Mouse (Mus musculus): ENCODE data around the gene Tomm34. TPM values are rescaled to one million over a fixed set of nuclear protein-coding genes. Genes with fewer than 3 reads are reported as not detected.

Tomm34 gene
- 49.4 and 51.6 TPM in 2 replicates for polyA plus RNA-seq (2015; fragmentation: Nextera tagmentation; extraction: Ambion mirVana)

DNA sequence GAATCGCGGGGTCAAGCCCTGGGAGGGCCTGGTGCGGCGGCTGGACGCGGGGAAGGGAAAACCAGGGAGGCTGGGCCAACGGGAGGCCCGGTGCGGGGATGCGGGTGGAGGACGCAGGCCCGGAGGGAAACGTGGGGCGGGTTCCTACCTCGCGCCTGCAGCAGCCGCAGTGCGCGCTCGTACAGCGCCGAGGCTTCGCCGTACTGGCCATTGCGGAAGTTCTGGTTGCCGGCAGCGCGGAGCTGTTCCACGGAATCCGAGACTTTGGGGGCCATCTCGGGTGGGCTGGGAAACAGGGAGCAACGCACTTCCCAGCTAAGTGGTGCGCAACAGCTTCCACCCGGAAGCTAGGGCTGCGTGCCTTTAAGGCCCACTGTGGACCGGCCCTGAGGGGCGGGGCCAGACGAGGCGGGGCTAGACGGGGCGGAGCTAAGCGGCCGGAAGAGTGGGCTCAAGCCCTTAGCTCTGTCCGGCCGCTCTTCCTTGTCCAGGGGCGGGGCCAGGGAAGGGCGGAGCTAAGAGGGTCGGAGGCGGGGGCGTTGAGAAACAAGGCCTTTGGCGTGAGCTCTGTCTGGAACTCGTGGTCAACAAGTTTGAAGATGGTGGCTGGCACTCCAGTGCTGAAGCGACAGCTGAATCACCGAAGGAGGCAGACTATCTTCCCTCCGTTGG lies at the start of gene Tomm34:
TSS of gene Tomm34 (minus strand) at position 405 of the 672 bp plus-strand sequence.
- Histone ChIP-seq H3K4me3 (ENCODE audit: low read length) (peak within 1 kb of the TSS; percentile 96), H3K4me2 (ENCODE audit: low read depth, low read length) (peak within 1 kb of the TSS; percentile 95), H3K9ac (ENCODE audit: low read length) (peak within 1 kb of the TSS; percentile 93), H3K27me3 (ENCODE audit: control insufficient read depth, insufficient read depth, low read length) (no peaks in the 10 kb centered on the region), H3K27ac (ENCODE audit: low read length) (peak within 1 kb of the TSS; percentile 72), H3K4me1 (ENCODE audit: control insufficient read depth, insufficient read depth, low read length) (peaks cover 22% of the 10 kb centered on the region), H3K9me3 (replicated peaks; ENCODE audit: control insufficient read depth, low read length) (no peaks in the 10 kb centered on the region), H3K36me3 (ENCODE audit: control insufficient read depth, insufficient read depth) (peaks cover 5% of the 10 kb centered on the region; the same call in 1 of the 2 replicates)
- ATAC-seq (replicated peaks; ENCODE audit: extremely low read depth, insufficient read depth, low FRiP score), result peak; percentile 94
- WGBS, result 1% methylated on average over 55 of the region's 55 CpGs

- Histone ChIP-seq H3K9ac (ENCODE audit: low read length) (no peak overlapping the region), H3K27me3 (ENCODE audit: control insufficient read depth, insufficient read depth, low read length) (no peaks in the 10 kb centered on the region), H3K4me2 (ENCODE audit: low read depth, low read length) (no peak overlapping the region), H3K4me3 (ENCODE audit: low read length) (no peak overlapping the region), H3K4me1 (ENCODE audit: control insufficient read depth, insufficient read depth, low read length) (no peaks in the 10 kb centered on the region), H3K9me3 (replicated peaks; ENCODE audit: control insufficient read depth, low read length) (no peaks in the 10 kb centered on the region), H3K27ac (ENCODE audit: low read length) (no peak overlapping the region), H3K36me3 (ENCODE audit: control insufficient read depth, insufficient read depth) (peaks cover 25% of the 10 kb centered on the region)
- no peak for ATAC-seq (replicated peaks; ENCODE audit: extremely low read depth, insufficient read depth, low FRiP score)
- WGBS, result 94% methylated on average over 6 of the region's 6 CpGs
Measured at GRCm38 (mm10) chr2:164119503-164119902, 48.5 kb upstream of the Tomm34 start.

GRCm38 (mm10) chr2:164115531-164115930 lies 44.6 kb upstream of the Tomm34 start:
- Histone ChIP-seq H3K27ac (ENCODE audit: low read length) (no peak overlapping the region), H3K36me3 (ENCODE audit: control insufficient read depth, insufficient read depth) (peaks cover 20% of the 10 kb centered on the region), H3K4me2 (ENCODE audit: low read depth, low read length) (no peak overlapping the region), H3K9ac (ENCODE audit: low read length) (no peak overlapping the region), H3K4me1 (ENCODE audit: control insufficient read depth, insufficient read depth, low read length) (no peaks in the 10 kb centered on the region), H3K27me3 (ENCODE audit: control insufficient read depth, insufficient read depth, low read length) (no peaks in the 10 kb centered on the region), H3K9me3 (replicated peaks; ENCODE audit: control insufficient read depth, low read length) (no peaks in the 10 kb centered on the region), H3K4me3 (ENCODE audit: low read length) (no peak overlapping the region)
- no peak for ATAC-seq (replicated peaks; ENCODE audit: extremely low read depth, insufficient read depth, low FRiP score)
- WGBS, result 84% methylated on average over 10 of the region's 10 CpGs

- Histone ChIP-seq H3K36me3 (ENCODE audit: control insufficient read depth, insufficient read depth) (peaks cover 12% of the 10 kb centered on the region), H3K27me3 (ENCODE audit: control insufficient read depth, insufficient read depth, low read length) (no peaks in the 10 kb centered on the region), H3K4me2 (ENCODE audit: low read depth, low read length) (no peak overlapping the region), H3K4me1 (ENCODE audit: control insufficient read depth, insufficient read depth, low read length) (no peaks in the 10 kb centered on the region), H3K4me3 (ENCODE audit: low read length) (no peak overlapping the region), H3K9me3 (replicated peaks; ENCODE audit: control insufficient read depth, low read length) (no peaks in the 10 kb centered on the region), H3K9ac (ENCODE audit: low read length) (no peak overlapping the region), H3K27ac (ENCODE audit: low read length) (no peak overlapping the region)
- WGBS, result 95% methylated on average over 6 of the region's 6 CpGs
- no peak for ATAC-seq (replicated peaks; ENCODE audit: extremely low read depth, insufficient read depth, low FRiP score)
Measured at GRCm38 (mm10) chr2:164114051-164114450, 43.1 kb upstream of the Tomm34 start.

- WGBS, result 75% methylated on average over 8 of the region's 8 CpGs
- Histone ChIP-seq H3K27me3 (ENCODE audit: control insufficient read depth, insufficient read depth, low read length) (no peaks in the 10 kb centered on the region), H3K36me3 (ENCODE audit: control insufficient read depth, insufficient read depth) (0 out of 2 replicates have a peak, but pooled peaks cover 2% of the 10 kb centered on the region), H3K4me2 (ENCODE audit: low read depth, low read length) (no peak overlapping the region), H3K9me3 (replicated peaks; ENCODE audit: control insufficient read depth, low read length) (no peaks in the 10 kb centered on the region), H3K4me1 (ENCODE audit: control insufficient read depth, insufficient read depth, low read length) (peaks cover 8% of the 10 kb centered on the region; the same call in 1 of the 2 replicates), H3K27ac (ENCODE audit: low read length) (peak overlapping the region; percentile 4; the same call in 1 of the 2 replicates), H3K4me3 (ENCODE audit: low read length) (no peak overlapping the region), H3K9ac (ENCODE audit: low read length) (no peak overlapping the region)
- peak; percentile 45 for ATAC-seq (replicated peaks; ENCODE audit: extremely low read depth, insufficient read depth, low FRiP score)
Measured at GRCm38 (mm10) chr2:164111546-164111945, 40.6 kb upstream of the Tomm34 start.

GRCm38 (mm10) chr2:164108501-164108900 lies 37.5 kb upstream of the Tomm34 start:
- Histone ChIP-seq H3K4me1 (ENCODE audit: control insufficient read depth, insufficient read depth, low read length) (peaks cover 8% of the 10 kb centered on the region; the same call in 1 of the 2 replicates), H3K27ac (ENCODE audit: low read length) (no peak overlapping the region), H3K9ac (ENCODE audit: low read length) (no peak overlapping the region), H3K9me3 (replicated peaks; ENCODE audit: control insufficient read depth, low read length) (no peaks in the 10 kb centered on the region), H3K27me3 (ENCODE audit: control insufficient read depth, insufficient read depth, low read length) (no peaks in the 10 kb centered on the region), H3K4me2 (ENCODE audit: low read depth, low read length) (no peak overlapping the region), H3K4me3 (ENCODE audit: low read length) (no peak overlapping the region), H3K36me3 (ENCODE audit: control insufficient read depth, insufficient read depth) (peaks cover 5% of the 10 kb centered on the region; the same call in 1 of the 2 replicates)
- no peak for ATAC-seq (replicated peaks; ENCODE audit: extremely low read depth, insufficient read depth, low FRiP score)
- 63% methylated on average over 4 of the region's 4 CpGs for WGBS

- Histone ChIP-seq H3K4me2 (ENCODE audit: low read depth, low read length) (no peak overlapping the region), H3K4me1 (ENCODE audit: control insufficient read depth, insufficient read depth, low read length) (peaks cover 8% of the 10 kb centered on the region; the same call in 1 of the 2 replicates), H3K27me3 (ENCODE audit: control insufficient read depth, insufficient read depth, low read length) (no peaks in the 10 kb centered on the region), H3K36me3 (ENCODE audit: control insufficient read depth, insufficient read depth) (peaks cover 8% of the 10 kb centered on the region), H3K9me3 (replicated peaks; ENCODE audit: control insufficient read depth, low read length) (no peaks in the 10 kb centered on the region), H3K27ac (ENCODE audit: low read length) (no peak overlapping the region), H3K9ac (ENCODE audit: low read length) (no peak overlapping the region), H3K4me3 (ENCODE audit: low read length) (no peak overlapping the region)
- WGBS, result 68% methylated on average over 16 of the region's 16 CpGs
- no peak for ATAC-seq (replicated peaks; ENCODE audit: extremely low read depth, insufficient read depth, low FRiP score)
Measured at GRCm38 (mm10) chr2:164107125-164107874, 36.3 kb upstream of the Tomm34 start.

GRCm38 (mm10) chr2:164106287-164107035 lies 35.5 kb upstream of the Tomm34 start:
- WGBS, result 81% methylated on average over 14 of the region's 14 CpGs
- H3K4me2 ChIP-seq (ENCODE audit: low read depth, low read length), result no peak overlapping the region
- no peak for ATAC-seq (replicated peaks; ENCODE audit: extremely low read depth, insufficient read depth, low FRiP score)
- peaks cover 8% of the 10 kb centered on the region; the same call in 1 of the 2 replicates for H3K4me1 ChIP-seq (ENCODE audit: control insufficient read depth, insufficient read depth, low read length)
- no peaks in the 10 kb centered on the region for H3K27me3 ChIP-seq (ENCODE audit: control insufficient read depth, insufficient read depth, low read length)
- no peak overlapping the region for H3K9ac ChIP-seq (ENCODE audit: low read length)
- no peak overlapping the region for H3K4me3 ChIP-seq (ENCODE audit: low read length)
- H3K36me3 ChIP-seq (ENCODE audit: control insufficient read depth, insufficient read depth), result peaks cover 10% of the 10 kb centered on the region
- no peak overlapping the region for H3K27ac ChIP-seq (ENCODE audit: low read length)
- no peaks in the 10 kb centered on the region for H3K9me3 ChIP-seq (replicated peaks; ENCODE audit: control insufficient read depth, low read length)

Measured in heart, embryonic 16.5 days (tissue).